Mouse (Mus musculus) heart, postnatal 10 days (tissue): ENCODE measurements at regions not wholly inside any gene's neighbourhood (a gene's known extent, or its start where the extent isn't known, plus 50 kb on each side); places are given as distances from the start of the nearest gene placed in this dataset.

Source experiments
- DNase-seq, 2 experiments: peaks; one replicate each; pipeline ENCODE4 v3.0.0; 2021
- intact Hi-C: fragments of 180-260 bp; cut with DNase I; formaldehyde crosslinking; loops from one replicate; pipeline ENCODE4 v1.15.1; 2025

DNA sequence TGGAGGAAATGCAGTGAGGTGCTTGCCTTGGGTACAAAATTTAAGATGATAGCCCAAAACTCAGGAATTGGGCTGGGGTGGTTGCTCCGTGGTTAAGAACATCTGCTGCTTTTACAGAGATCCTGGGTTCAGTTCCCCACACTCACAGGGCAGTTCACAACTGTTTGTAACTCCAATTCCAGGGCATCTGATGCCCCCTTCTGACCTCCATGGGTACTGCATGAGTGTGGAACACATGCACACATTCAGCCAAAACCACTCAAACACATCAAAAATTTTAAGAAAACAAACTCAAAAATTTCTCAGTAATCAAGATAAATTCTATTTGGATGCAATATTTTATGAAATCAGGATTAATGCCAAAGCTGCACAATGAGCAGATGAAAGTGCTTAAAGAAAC is 157.8 kb upstream of the H2al1a start:
- DNase-seq = no peak
- intact Hi-C loops = no loop called here

- intact Hi-C loops = no loop called here
- no peak for DNase-seq
These were observed 140.6 kb upstream of the H2al1a start for GRCm38 (mm10) chrX:11158416-11158815.

GRCm38 (mm10) chrX:11170416-11170815 is 128.6 kb upstream of the H2al1a start:
- intact Hi-C loops = no loop called here
- peak; percentile 27 to 46 for DNase-seq

- intact Hi-C loops = no loop called here
- DNase-seq = peak; percentile 1 to 6
These were observed 118.8 kb upstream of the H2al1a start for GRCm38 (mm10) chrX:11180194-11180816.

GRCm38 (mm10) chrX:11181855-11182254 is 117.2 kb upstream of the H2al1a start:
- DNase-seq = peak; percentile 15 to 28
- intact Hi-C loops = no loop called here

DNA sequence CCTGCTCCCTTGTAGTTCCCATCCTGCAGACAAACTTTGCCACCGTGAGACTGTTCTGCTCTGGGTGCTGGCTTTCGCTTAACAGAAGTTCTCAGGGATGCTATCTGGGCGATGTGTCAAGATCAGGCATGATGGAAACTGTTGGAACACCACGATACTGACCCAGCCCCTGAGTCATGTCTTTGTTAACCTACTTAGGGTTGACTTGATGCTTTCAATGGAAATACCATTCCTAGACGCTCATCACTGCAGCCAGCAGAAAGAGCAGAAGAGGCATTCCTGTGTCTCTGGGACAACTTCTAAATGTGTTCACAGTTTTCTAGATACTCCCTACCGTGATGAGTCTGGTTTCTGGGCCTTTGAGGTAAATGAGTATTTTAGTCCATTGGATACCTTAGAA is 108.2 kb upstream of the H2al1a start:
- DNase-seq = no peak
- intact Hi-C loops = no loop called here

DNA sequence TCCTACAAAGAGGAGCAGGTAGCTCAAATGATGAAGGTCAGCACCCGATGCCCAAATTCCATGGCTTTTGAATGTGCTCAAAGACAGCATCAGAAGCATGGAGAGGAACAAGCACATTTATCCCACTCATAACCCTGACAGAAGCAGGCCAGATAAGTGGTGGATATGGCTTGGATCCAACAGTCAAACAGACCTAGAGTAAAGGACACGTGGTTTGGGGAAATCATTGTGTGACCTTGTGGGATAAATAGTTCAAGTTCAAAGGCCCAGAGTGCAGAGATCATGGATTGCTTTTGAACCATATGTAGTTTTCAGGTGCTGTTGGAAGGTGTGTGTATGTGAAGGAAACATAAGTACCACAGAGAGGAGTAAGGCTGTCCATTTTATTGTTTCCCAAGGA is 94.9 kb upstream of the H2al1a start:
- no peak for DNase-seq
- intact Hi-C loops = no loop called here

- intact Hi-C loops = no loop called here
- DNase-seq = no peak
These were observed 89.2 kb upstream of the H2al1a start for GRCm38 (mm10) chrX:11209895-11210294.

- DNase-seq = no peak
- intact Hi-C loops = no loop called here
These were observed 86.2 kb upstream of the H2al1a start for GRCm38 (mm10) chrX:11212811-11213210.

- intact Hi-C loops = no loop called here
These were observed 85.6 kb upstream of the H2al1a start for GRCm38 (mm10) chrX:11213492-11213891.

DNA sequence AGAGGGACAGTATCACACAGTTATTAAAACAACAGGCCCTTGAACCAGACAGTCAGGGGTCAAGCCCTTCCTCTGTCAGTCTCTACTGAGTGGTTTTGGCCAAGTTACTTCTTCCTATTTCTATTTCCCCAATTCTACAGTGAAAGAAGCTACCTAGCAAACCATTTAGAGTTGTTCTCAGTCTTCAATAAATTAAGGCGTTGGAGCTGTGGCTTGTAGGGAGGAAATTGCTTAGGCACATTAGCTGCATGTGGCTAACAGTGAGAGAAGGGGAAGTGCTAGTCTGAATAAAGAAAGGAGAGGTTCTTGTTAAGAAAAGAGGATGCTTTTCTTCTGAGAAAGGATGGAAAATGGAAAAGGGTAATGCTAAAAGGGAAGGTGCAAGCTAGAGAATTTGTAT is 60.0 kb upstream of the H2al1a start:
- intact Hi-C loops = no loop called here
- no peak for DNase-seq

More at GRCm38 (mm10) chrX:11213492-11213891, 85.6 kb upstream of the H2al1a start:
- peak; percentile 7 to 42 for DNase-seq

GRCm38 (mm10) chrX:11245576-11245975 is 53.5 kb upstream of the H2al1a start:
- no peak for DNase-seq
- intact Hi-C loops = no loop called here
